Comparison of ENCODE assay signal across 8 mouse cellular contexts in the genomic region with DNA sequence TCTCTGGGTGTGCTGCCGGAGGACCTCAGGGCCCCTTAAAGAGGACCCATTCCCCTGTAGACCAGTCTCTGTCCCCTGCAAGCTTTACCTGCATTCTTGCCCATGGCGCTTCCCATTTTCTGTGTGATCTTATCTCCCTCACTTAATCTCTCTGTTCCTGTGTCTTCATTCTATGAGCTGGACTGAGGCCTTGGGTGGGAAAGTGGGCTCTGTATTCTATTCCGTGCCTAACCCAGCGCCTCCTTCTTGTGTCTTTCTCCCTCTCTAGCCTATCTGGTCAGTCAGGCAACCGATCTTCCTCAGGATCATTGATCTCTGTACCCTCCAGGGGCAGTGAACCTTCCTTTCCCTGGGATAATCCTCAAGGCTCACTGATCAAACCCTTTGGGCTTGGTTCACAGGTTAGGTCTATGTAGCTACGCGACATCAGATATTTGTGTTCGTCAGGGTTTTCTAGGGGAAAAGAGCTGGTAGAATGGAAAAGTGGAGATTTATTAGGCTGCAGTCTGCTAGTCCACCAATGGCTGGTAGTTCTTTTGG. TPM values are rescaled to one million over a fixed set of nuclear protein-coding genes. Genes with fewer than 3 reads are reported as not detected.
DNase-seq lines count a peak whose midpoint lies in the region; ATAC-seq lines count a peak whose summit lies in the region.

No protein-coding gene starts in this region.

- ATAC-seq in heart, embryonic 16.5 days (replicated peaks; ENCODE audit: extremely low read depth, insufficient read depth, low FRiP score), result no peak
- ATAC-seq in intestine, embryonic 14.5 days (replicated peaks; ENCODE audit: low FRiP score, low TSS enrichment, low read depth), result no peak
- no peak for ATAC-seq in midbrain, embryonic 15.5 days (replicated peaks)

- WGBS in heart, embryonic 16.5 days, result 29% methylated on average over 8 of the region's 8 CpGs
- 37% methylated on average over 8 of the region's 8 CpGs for WGBS in embryonic facial prominence, embryonic 10.5 days
- 34% methylated on average over 8 of the region's 8 CpGs for WGBS in intestine, embryonic 14.5 days
- 31% methylated on average over 8 of the region's 8 CpGs for WGBS in midbrain, embryonic 15.5 days

- H3K4me2 ChIP-seq in heart, embryonic 16.5 days (ENCODE audit: low read depth, low read length), result peak overlapping the region; percentile 91
- H3K4me2 ChIP-seq in intestine, embryonic 14.5 days (ENCODE audit: low read length), result peak overlapping the region; percentile 80
- peak overlapping the region; percentile 88 for H3K4me2 ChIP-seq in midbrain, embryonic 15.5 days

- H3K27me3 ChIP-seq in heart, embryonic 16.5 days (ENCODE audit: control insufficient read depth, insufficient read depth, low read length), result no peaks in the 10 kb centered on the region
- H3K27me3 ChIP-seq in embryonic facial prominence, embryonic 10.5 days (replicated peaks; ENCODE audit: low read depth, poor library complexity, severe bottlenecking), result no peaks in the 10 kb centered on the region
- no peaks in the 10 kb centered on the region for H3K27me3 ChIP-seq in intestine, embryonic 14.5 days (replicated peaks; ENCODE audit: control insufficient read depth, insufficient read depth, low read length)
- H3K27me3 ChIP-seq in midbrain, embryonic 15.5 days (replicated peaks), result no peaks in the 10 kb centered on the region

- peaks cover 3% of the 10 kb centered on the region for H3K36me3 ChIP-seq in heart, embryonic 16.5 days (ENCODE audit: control insufficient read depth, insufficient read depth)
- H3K36me3 ChIP-seq in embryonic facial prominence, embryonic 10.5 days (replicated peaks), result peaks cover 42% of the 10 kb centered on the region
- H3K36me3 ChIP-seq in intestine, embryonic 14.5 days (ENCODE audit: control insufficient read depth, insufficient read depth, low read length), result peaks cover 10% of the 10 kb centered on the region
- no peaks in the 10 kb centered on the region for H3K36me3 ChIP-seq in midbrain, embryonic 15.5 days (replicated peaks)

- H3K9ac ChIP-seq in heart, embryonic 16.5 days (ENCODE audit: low read length), result peak overlapping the region; percentile 82
- peak overlapping the region; percentile 73 for H3K9ac ChIP-seq in intestine, embryonic 14.5 days (ENCODE audit: low read length)
- H3K9ac ChIP-seq in midbrain, embryonic 15.5 days, result 0 out of 2 replicates have a peak overlapping the region, but pooled peaks have one; percentile 5

- no peaks in the 10 kb centered on the region; the same call in 1 of the 2 replicates for H3K9me3 ChIP-seq in heart, embryonic 16.5 days (replicated peaks; ENCODE audit: control insufficient read depth, low read length)
- H3K9me3 ChIP-seq in embryonic facial prominence, embryonic 10.5 days, result no peaks in the 10 kb centered on the region
- no peaks in the 10 kb centered on the region for H3K9me3 ChIP-seq in intestine, embryonic 14.5 days (ENCODE audit: control insufficient read depth, low read length)
- H3K9me3 ChIP-seq in midbrain, embryonic 15.5 days, result no peaks in the 10 kb centered on the region

- H3K27ac ChIP-seq in heart, embryonic 16.5 days (ENCODE audit: low read length), result no peak overlapping the region
- H3K27ac ChIP-seq in embryonic facial prominence, embryonic 10.5 days (replicated peaks), result peak overlapping the region; percentile 87
- H3K27ac ChIP-seq in intestine, embryonic 14.5 days (ENCODE audit: low read depth), result no peak overlapping the region
- H3K27ac ChIP-seq in midbrain, embryonic 15.5 days, result no peak overlapping the region

- H3K4me3 ChIP-seq in heart, embryonic 16.5 days (ENCODE audit: low read length), result peak overlapping the region; percentile 78
- H3K4me3 ChIP-seq in embryonic facial prominence, embryonic 10.5 days, result peak overlapping the region; percentile 84
- peak overlapping the region; percentile 77 for H3K4me3 ChIP-seq in intestine, embryonic 14.5 days (ENCODE audit: low read depth, low read length)
- H3K4me3 ChIP-seq in midbrain, embryonic 15.5 days, result peak overlapping the region; percentile 44

- peaks cover 13% of the 10 kb centered on the region; the same call in 1 of the 2 replicates for H3K4me1 ChIP-seq in heart, embryonic 16.5 days (ENCODE audit: control insufficient read depth, insufficient read depth, low read length)
- peaks cover 20% of the 10 kb centered on the region for H3K4me1 ChIP-seq in embryonic facial prominence, embryonic 10.5 days
- peaks cover 10% of the 10 kb centered on the region for H3K4me1 ChIP-seq in intestine, embryonic 14.5 days (replicated peaks; ENCODE audit: control insufficient read depth, insufficient read depth, low read length)
- H3K4me1 ChIP-seq in midbrain, embryonic 15.5 days, result peaks cover 16% of the 10 kb centered on the region

- no peak for DNase-seq in heart, adult 9 months (ENCODE audit: low spot score in 2 of 2)
- DNase-seq in embryonic facial prominence, embryonic 10.5 days (ENCODE audit: low spot score), result no peak
- peak; percentile 56 for DNase-seq in intestine, embryonic 14.5 days (ENCODE audit: low spot score)
- DNase-seq in layer of hippocampus, adult 18-20 months (ENCODE audit: low spot score in 2 of 2), result no peak
- DNase-seq in gastrocnemius, adult 18-20 months (ENCODE audit: low spot score), result no peak
- DNase-seq in embryo, embryonic 11 days, result no peak

RNA-seq across cellular contexts. Expression of a gene that starts 0.6 kb away (rescaled TPM):
- 21.7 and 23.1 TPM in 2 replicates for polyA plus RNA-seq in heart, embryonic 16.5 days (2015; fragmentation: Nextera tagmentation; extraction: Ambion mirVana)
- polyA plus RNA-seq in embryonic facial prominence, embryonic 10.5 days (2016; fragmentation: Nextera tagmentation; extraction: Ambion mirVana), result 41.3 and 44.0 TPM in 2 replicates
- polyA plus RNA-seq in intestine, embryonic 14.5 days (2014; fragmentation: Nextera tagmentation; extraction: Ambion mirVana), result 25.8 and 27.0 TPM in 2 replicates
- polyA plus RNA-seq in midbrain, embryonic 15.5 days (2015; fragmentation: Nextera tagmentation; extraction: Ambion mirVana), result 25.8 and 26.9 TPM in 2 replicates
- total RNA-seq in layer of hippocampus, adult 18-20 months (2021), result 10 to 100 TPM; 59.8 to 72.5 TPM
- total RNA-seq in gastrocnemius, adult 18-20 months (2021), result under 1 TPM; 0.19 to 0.43 TPM

Comparison
In these comparisons a context has a peak if more than half of its experiments do, and no peak if none do; other contexts are left out.
1. H3K9ac ChIP-seq: peak in every context shown above with its lines; median percentile 82 in heart, embryonic 16.5 days; 73 in intestine, embryonic 14.5 days; 5 in midbrain, embryonic 15.5 days.